Mouse (Mus musculus) midbrain, embryonic 12.5 days (tissue): Measurements from ENCODE around the gene Gm10401. TPM values are rescaled to one million over a fixed set of nuclear protein-coding genes. Genes with fewer than 3 reads are reported as not detected.
"Not testable (repeated sequence)": the region's sequence is repeated elsewhere in the genome, so short reads cannot be mapped to it uniquely, and the experiment has no call there.

ENCODE experiments used
- ATAC-seq: fragments of 200-750 bp; cut with Nextera tagmentation; 2 replicates; pipeline ENCODE4 v1.8.0; 2017; ENCODE audit warnings: low read depth, moderate TSS enrichment, moderate library complexity; ENCODE audit not compliant: low FRiP score
- H3K27ac ChIP-seq: fragments of 300-500 bp; sonication (generic); replicated peaks from 2 replicates; pipeline ENCODE4 v1.5.1; 2016; ENCODE audit warnings: mild to moderate bottlenecking
- H3K27me3 ChIP-seq: fragments of 300-500 bp; sonication (generic); 2 replicates; pipeline ENCODE4 v1.6.1; 2016; ENCODE audit warnings: mild to moderate bottlenecking
- H3K36me3 ChIP-seq: fragments of 300-500 bp; sonication (generic); 2 replicates; pipeline ENCODE4 v1.6.1; 2016
- H3K4me1 ChIP-seq: fragments of 300-500 bp; sonication (generic); 2 replicates; pipeline ENCODE4 v1.6.1; 2016
- H3K4me2 ChIP-seq: fragments of 300-500 bp; sonication (generic); replicated peaks from 2 replicates; pipeline ENCODE4 v1.6.1; 2016; ENCODE audit warnings: mild to moderate bottlenecking, moderate library complexity
- H3K4me3 ChIP-seq: fragments of 300-500 bp; sonication (generic); 2 replicates; pipeline ENCODE4 v1.5.1; 2016; ENCODE audit warnings: mild to moderate bottlenecking
- H3K9ac ChIP-seq: fragments of 300-500 bp; sonication (generic); replicated peaks from 2 replicates; pipeline ENCODE4 v1.6.1; 2016; ENCODE audit warnings: mild to moderate bottlenecking, moderate library complexity
- H3K9me3 ChIP-seq: fragments of 300-500 bp; sonication (generic); 2 replicates; pipeline ENCODE4 v1.6.1; 2016; ENCODE audit warnings: mild to moderate bottlenecking
- WGBS: fragments of 180-500 bp; shearing (Covaris S2); methylation state at CpG from one replicate; pipeline ENCODE4 v1.1.7; 2016; 5-methylcytosine and 5-hydroxymethylcytosine counted together
- polyA plus RNA-seq: library from polyadenylated mRNA; unstranded; fragments of >200 nt; fragmentation: Nextera tagmentation; extraction: Ambion mirVana; gene quantifications from 2 replicates; pipeline ENCODE4 v1.2.1, GENCODE M21; 2016

Gm10401 gene
- polyA plus RNA-seq, 1 experiment from 2014 or later, result 25.3 TPM

DNA sequence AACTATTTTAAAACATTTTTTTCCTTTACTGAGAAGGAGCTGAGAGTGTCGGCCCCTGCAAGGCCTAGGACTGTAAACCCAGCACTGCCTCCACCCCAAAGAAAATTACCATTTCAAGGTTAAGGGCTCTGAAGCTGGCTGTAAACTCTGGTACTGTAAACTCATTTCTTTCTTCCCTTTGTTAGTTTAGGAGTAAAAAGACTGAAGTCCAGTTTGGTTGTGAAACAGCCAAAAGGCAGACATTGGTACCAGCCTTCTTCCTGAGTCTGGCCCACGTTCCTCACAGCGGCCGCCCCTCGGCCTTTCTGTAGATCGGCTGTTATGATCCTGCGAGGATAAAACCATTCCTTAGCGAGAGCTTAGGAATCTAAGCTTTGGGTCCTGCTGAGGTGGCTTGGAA lies 16.4 kb upstream of the Gm10401 start:
- H3K4me3 ChIP-seq, result no peak overlapping the region
- H3K27ac ChIP-seq, result no peak overlapping the region
- H3K36me3 ChIP-seq, result peaks cover 48% of the 10 kb centered on the region
- no peaks in the 10 kb centered on the region for H3K9me3 ChIP-seq
- H3K4me2 ChIP-seq, result no peak overlapping the region
- H3K9ac ChIP-seq, result no peak overlapping the region
- no peak for ATAC-seq
- peaks cover 23% of the 10 kb centered on the region for H3K4me1 ChIP-seq
- H3K27me3 ChIP-seq, result no peaks in the 10 kb centered on the region
- WGBS, result 92% methylated on average over 8 of the region's 8 CpGs

DNA sequence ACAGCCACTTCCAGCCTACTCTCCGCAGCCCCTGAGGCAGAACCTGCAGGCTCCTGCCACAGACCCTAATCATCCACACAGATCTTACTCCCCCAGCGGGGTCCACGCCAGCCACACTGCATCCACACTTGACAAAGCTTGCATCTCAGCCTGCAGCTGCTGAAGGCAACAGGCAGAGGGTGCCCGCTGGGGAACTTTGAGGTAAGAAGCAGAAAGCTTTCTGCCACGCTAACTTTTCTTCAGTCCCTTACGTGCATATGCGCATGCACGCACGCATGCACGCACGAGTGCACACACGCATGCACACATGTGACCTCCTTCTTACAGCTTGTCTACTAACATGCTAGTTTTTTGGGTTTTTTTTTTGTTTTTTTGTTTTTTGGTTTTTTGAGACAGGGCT lies 15.1 kb upstream of the Gm10401 start:
- peaks cover 10% of the 10 kb centered on the region; the same call in 1 of the 2 replicates for H3K4me1 ChIP-seq
- no peak overlapping the region for H3K4me3 ChIP-seq
- no peak for ATAC-seq
- H3K9ac ChIP-seq, result no peak overlapping the region
- H3K9me3 ChIP-seq, result no peaks in the 10 kb centered on the region
- no peak overlapping the region for H3K27ac ChIP-seq
- peaks cover 48% of the 10 kb centered on the region for H3K36me3 ChIP-seq
- 96% methylated on average over 12 of the region's 12 CpGs for WGBS
- no peaks in the 10 kb centered on the region for H3K27me3 ChIP-seq
- H3K4me2 ChIP-seq, result no peak overlapping the region

DNA sequence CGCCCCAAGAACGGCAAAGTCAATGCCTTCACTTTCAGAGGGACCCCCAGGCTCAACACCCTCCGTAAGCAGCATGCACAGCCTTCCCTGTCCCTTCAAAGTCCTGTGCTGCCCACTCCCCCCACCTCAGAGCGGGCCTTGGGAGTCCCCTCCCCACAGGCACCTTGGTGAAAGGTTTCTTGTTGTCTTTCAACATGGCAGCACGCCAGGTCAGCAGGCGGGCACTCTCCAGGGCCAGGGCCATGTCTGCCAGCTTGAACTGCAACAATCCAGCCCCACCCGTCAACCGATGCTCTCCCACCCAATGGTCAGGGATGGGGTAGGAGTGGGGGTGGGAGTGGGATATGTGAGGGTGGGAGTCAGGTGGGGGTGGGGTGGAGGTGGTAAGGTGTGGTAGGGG lies 13.1 kb upstream of the Gm10401 start:
- H3K4me3 ChIP-seq, result no peak overlapping the region
- H3K4me1 ChIP-seq, result peaks cover 10% of the 10 kb centered on the region; the same call in 1 of the 2 replicates
- no peak for ATAC-seq
- no peak overlapping the region for H3K9ac ChIP-seq
- peaks cover 35% of the 10 kb centered on the region for H3K36me3 ChIP-seq
- H3K27me3 ChIP-seq, result no peaks in the 10 kb centered on the region
- no peak overlapping the region for H3K27ac ChIP-seq
- H3K4me2 ChIP-seq, result no peak overlapping the region
- no peaks in the 10 kb centered on the region for H3K9me3 ChIP-seq
- 99% methylated on average over 8 of the region's 8 CpGs for WGBS

DNA sequence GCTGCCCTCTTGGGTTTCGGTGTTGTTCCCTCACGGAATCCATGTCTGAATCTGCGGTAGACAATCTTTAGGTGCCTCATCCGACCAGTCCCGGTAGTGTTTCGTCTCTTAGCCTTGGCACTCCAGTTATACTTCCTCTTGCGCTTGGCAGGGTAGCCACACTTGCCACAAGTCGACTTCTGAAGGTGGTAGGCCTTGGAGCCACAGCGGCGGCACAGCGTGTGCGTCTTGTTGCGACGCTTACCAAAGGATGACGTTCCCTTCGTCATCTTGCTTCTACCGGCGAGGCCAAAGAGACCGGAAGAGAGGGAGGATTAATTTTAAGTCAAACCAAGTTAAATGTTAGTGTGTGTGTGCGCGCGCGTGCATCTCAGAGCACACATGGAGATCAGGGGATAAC lies 5.2 kb upstream of the Gm10401 start:
- not testable (repeated sequence) for H3K4me2 ChIP-seq, H3K27me3 ChIP-seq, H3K27ac ChIP-seq, ATAC-seq, H3K9ac ChIP-seq, H3K4me3 ChIP-seq, H3K4me1 ChIP-seq, H3K9me3 ChIP-seq
- H3K36me3 ChIP-seq, result peaks cover 24% of the 10 kb centered on the region
- 96% methylated on average over 23 of the region's 23 CpGs for WGBS

DNA sequence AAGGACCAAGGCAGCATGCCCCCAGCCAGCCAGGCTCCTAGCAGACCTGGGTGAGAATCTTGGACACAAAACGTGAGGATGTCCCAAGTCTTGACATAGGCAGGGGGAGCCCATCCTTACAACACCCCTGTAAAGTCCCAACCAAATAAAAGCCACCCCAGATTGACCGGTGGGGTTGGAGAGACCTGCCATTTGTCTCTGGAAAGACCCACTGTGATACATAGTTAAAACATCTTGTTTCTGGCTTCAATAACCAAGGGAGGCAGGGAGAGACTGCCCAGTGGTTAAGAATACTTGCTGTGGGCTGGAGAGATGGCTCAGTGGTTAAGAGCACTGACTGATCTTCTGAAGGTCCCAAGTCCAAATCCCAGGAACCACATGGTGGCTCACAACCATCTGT lies 4.1 kb upstream of the Gm10401 start:
- no peaks in the 10 kb centered on the region for H3K27me3 ChIP-seq
- WGBS, result 92% methylated on average over 2 of the region's 2 CpGs
- H3K4me2 ChIP-seq, result no peak overlapping the region
- no peaks in the 10 kb centered on the region for H3K4me1 ChIP-seq
- no peak overlapping the region for H3K4me3 ChIP-seq
- no peak overlapping the region for H3K27ac ChIP-seq
- H3K9me3 ChIP-seq, result no peaks in the 10 kb centered on the region
- peaks cover 31% of the 10 kb centered on the region for H3K36me3 ChIP-seq
- ATAC-seq, result no peak
- no peak overlapping the region for H3K9ac ChIP-seq

DNA sequence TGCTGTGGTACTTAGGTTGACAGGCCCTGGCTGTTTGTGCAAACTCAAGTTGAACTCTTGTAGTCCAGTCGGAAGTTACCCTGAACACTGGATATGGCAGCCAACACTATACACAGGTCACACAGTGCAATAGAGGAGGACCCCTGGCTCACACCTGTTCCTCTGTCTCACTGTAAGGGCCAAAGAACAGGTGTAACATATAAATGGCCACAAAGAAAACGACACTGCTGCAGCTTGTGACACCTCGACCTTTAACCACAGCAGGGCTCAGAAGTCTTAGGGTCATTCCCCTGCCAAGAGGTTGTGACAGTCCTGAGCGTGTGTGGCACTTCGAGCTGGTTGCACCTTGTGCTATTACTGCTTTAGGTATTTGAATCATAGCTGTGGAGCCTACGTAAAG lies 2.4 kb upstream of the Gm10401 start:
- Histone ChIP-seq H3K4me1 (no peaks in the 10 kb centered on the region), H3K4me3 (no peak overlapping the region), H3K27ac (no peak overlapping the region), H3K4me2 (no peak overlapping the region), H3K9me3 (no peaks in the 10 kb centered on the region), H3K27me3 (no peaks in the 10 kb centered on the region), H3K9ac (no peak overlapping the region), H3K36me3 (peaks cover 49% of the 10 kb centered on the region)
- WGBS, result 87% methylated on average over 6 of the region's 6 CpGs
- ATAC-seq, result no peak

DNA sequence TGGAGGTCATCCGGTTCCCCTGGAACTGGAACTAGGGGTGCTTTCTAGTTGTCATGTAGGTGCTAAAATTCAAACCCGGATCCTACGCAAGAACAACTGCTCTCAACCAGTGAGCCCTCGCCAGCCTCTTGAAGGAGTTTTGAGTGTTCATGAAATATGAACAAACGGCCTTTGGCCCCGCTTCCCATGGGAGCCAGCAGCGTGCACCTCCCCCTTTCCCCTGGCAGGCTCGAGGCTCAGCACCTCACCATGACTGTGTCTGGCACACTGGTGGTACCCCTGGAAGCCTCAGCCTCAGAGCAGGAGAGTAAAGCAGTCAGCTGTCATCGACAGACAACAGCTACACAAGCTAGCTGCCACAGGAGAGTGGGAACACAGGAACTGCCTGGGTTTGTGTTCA lies 1.9 kb upstream of the Gm10401 start:
- H3K9me3 ChIP-seq, result no peaks in the 10 kb centered on the region
- no peak overlapping the region for H3K4me3 ChIP-seq
- no peaks in the 10 kb centered on the region for H3K4me1 ChIP-seq
- H3K36me3 ChIP-seq, result peaks cover 53% of the 10 kb centered on the region
- WGBS, result 87% methylated on average over 9 of the region's 9 CpGs
- H3K9ac ChIP-seq, result no peak overlapping the region
- no peak for ATAC-seq
- no peak overlapping the region for H3K4me2 ChIP-seq
- no peaks in the 10 kb centered on the region for H3K27me3 ChIP-seq
- H3K27ac ChIP-seq, result no peak overlapping the region

DNA sequence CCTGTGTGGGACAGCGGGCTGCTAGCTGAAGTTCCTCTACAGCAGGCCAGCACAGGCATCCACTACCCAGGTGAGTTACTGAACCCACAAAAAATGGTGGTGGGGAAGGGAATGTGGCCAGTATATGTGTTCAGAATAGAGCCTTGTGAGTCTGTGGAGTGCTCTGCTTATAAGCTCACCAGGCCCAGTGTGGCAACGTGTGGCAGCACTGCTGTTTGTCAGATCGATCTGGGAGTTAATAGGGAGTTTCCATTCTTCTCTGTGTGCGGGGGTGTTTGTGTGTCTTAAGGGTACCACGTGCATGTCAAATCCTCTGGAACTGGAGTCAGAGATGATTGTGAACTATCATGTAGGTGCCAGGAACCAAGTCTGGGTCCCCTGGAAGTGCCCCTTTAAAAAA lies 1.4 kb upstream of the Gm10401 start:
- no peaks in the 10 kb centered on the region for H3K9me3 ChIP-seq
- no peak overlapping the region for H3K4me3 ChIP-seq
- H3K4me2 ChIP-seq, result no peak overlapping the region
- H3K4me1 ChIP-seq, result no peaks in the 10 kb centered on the region
- 89% methylated on average over 5 of the region's 5 CpGs for WGBS
- no peak for ATAC-seq
- H3K36me3 ChIP-seq, result peaks cover 58% of the 10 kb centered on the region
- no peak overlapping the region for H3K27ac ChIP-seq
- no peak overlapping the region for H3K9ac ChIP-seq
- H3K27me3 ChIP-seq, result no peaks in the 10 kb centered on the region

DNA sequence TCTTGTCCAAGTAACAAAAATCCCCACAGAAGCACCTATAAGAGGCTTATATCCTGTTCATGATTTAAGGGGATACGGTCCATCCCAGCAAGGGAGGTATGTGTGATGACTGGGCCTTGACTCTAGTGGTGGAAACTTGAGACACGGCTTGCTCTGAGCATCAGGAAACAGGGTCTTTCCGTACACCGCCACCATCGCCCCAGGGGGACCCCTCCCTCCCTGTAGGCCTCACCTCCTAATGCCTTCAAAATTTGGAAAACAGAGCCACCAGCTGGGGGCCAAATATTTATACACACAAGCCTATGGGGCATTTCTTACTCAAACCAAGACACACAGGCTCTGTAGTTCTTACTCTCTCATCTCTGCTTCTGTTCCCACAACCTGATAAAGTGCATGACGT lies 6.3 kb downstream of the Gm10401 start:
- Histone ChIP-seq H3K27me3 (no peaks in the 10 kb centered on the region), H3K4me1 (no peaks in the 10 kb centered on the region), H3K4me3 (no peak overlapping the region), H3K9me3 (no peaks in the 10 kb centered on the region), H3K4me2 (no peak overlapping the region), H3K36me3 (peaks cover 79% of the 10 kb centered on the region), H3K9ac (no peak overlapping the region), H3K27ac (no peak overlapping the region)
- ATAC-seq, result no peak
- 91% methylated on average over 6 of the region's 6 CpGs for WGBS

DNA sequence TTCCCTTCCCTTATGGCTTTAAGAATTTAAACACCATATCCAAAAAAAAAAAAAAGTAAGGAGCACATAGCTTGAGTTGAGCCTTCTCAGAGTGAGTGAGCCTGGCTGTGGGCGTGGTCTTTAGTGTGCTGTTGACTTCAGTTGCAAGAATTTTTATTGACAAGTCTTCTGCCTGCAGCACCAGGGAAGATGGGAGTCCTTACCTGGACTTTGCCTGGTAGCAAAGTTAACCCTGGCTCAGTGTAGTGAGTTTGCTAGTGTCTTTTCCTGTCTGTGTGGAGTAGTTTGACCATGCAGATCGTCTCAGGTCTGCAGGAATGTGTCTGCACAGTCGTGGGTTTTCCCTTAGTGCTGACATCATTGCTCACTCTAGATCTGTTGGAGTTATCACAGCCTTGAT lies 7.1 kb downstream of the Gm10401 start:
- Histone ChIP-seq H3K36me3 (peaks cover 79% of the 10 kb centered on the region), H3K4me1 (no peaks in the 10 kb centered on the region), H3K27me3 (no peaks in the 10 kb centered on the region), H3K9ac (no peak overlapping the region), H3K4me3 (no peak overlapping the region), H3K27ac (no peak overlapping the region), H3K4me2 (no peak overlapping the region), H3K9me3 (no peaks in the 10 kb centered on the region)
- 89% methylated on average over 3 of the region's 3 CpGs for WGBS
- no peak for ATAC-seq

DNA sequence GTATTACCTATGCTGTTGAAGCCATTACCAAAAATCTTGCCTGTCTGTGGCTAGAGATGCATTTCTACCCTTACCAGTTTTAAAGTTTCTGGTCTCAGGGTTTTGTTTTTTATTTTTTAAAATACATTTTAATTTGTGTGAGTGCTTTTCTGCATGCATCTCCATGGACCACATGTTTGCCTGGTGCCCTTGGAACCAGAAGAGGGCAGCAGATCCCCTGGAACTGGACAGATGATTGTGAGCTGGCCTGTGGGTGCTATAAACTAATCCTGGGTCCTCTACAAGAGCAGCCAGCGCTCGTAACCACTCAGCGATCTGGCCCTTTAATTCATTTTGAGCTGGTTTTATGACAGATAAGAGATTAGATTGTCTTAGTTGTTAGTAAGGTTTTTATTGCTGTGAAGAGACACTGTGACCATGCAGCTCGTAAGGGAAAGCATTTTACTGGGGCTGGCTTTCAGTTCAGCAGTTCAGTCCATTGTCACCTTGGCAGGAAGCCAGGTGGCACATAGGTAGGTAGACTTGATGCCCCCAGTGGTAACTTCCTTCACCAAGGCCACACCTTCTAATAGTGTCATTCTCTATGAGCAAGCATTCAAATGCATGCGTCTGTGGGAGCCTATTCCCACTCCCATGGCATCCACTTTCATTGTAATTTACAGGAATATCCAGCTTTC lies 8.4 kb downstream of the Gm10401 start:
- 98% methylated on average over 5 of the region's 5 CpGs for WGBS
- ATAC-seq, result no peak
- Histone ChIP-seq H3K36me3 (peaks cover 79% of the 10 kb centered on the region), H3K9ac (no peak overlapping the region), H3K27ac (no peak overlapping the region), H3K4me1 (no peaks in the 10 kb centered on the region), H3K4me2 (no peak overlapping the region), H3K27me3 (no peaks in the 10 kb centered on the region), H3K4me3 (no peak overlapping the region), H3K9me3 (no peaks in the 10 kb centered on the region)

DNA sequence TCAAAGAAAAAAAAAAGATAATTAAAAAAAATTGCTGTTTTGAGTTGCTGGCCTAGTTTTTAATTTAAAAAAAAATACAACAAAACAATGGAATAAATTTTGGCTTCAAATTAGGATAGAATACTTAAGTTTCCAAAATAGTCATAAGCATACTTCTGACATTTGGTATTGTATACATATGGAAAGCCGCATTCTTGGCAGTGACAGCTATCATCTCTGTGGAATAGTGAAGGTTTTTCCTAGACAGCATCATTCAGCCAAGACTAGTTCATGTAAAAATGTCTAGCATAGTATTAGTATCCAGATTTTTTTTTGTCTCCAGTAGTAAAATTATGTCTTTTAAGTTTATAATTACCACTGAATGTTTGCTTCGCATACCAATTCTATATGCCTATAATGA lies 12.4 kb downstream of the Gm10401 start:
- Histone ChIP-seq H3K27me3 (no peaks in the 10 kb centered on the region), H3K27ac (no peak overlapping the region), H3K9ac (no peak overlapping the region), H3K4me1 (no peaks in the 10 kb centered on the region), H3K4me2 (no peak overlapping the region), H3K4me3 (no peak overlapping the region), H3K36me3 (peaks cover 87% of the 10 kb centered on the region), H3K9me3 (no peaks in the 10 kb centered on the region)
- 96% methylated on average over 2 of the region's 2 CpGs for WGBS
- ATAC-seq, result no peak

DNA sequence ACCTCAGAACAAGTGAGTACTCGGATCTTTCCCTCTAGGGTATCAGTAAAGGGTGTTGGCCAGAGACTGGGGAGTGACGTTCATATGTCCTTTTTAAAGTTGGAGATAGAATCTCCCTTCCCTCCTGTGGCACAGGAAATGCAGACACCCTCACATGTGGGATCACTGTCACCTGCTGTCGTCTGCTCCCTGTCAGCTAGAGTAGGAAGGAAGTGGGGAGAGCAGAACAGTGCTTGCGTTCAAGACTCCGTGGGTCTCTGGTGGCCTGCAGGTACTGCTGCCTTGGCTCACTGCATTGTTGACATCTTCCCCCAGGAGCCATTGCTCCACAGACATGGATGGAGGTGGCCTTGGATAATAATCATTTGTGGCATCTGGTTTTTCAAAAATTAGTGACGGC lies 14.6 kb downstream of the Gm10401 start:
- WGBS, result 91% methylated on average over 6 of the region's 6 CpGs
- ATAC-seq, result no peak
- H3K36me3 ChIP-seq, result peaks cover 66% of the 10 kb centered on the region
- H3K27me3 ChIP-seq, result no peaks in the 10 kb centered on the region
- no peak overlapping the region for H3K4me2 ChIP-seq
- H3K9me3 ChIP-seq, result no peaks in the 10 kb centered on the region
- no peak overlapping the region for H3K4me3 ChIP-seq
- H3K9ac ChIP-seq, result no peak overlapping the region
- H3K27ac ChIP-seq, result no peak overlapping the region
- no peaks in the 10 kb centered on the region for H3K4me1 ChIP-seq
